Mouse (Mus musculus) adrenal gland, postnatal 4 days (tissue): Measurements from ENCODE around the gene Ccser2. TPM values are rescaled to one million over a fixed set of nuclear protein-coding genes. Genes with fewer than 3 reads are reported as not detected.

Source experiments
- DNase-seq, 2 experiments: peaks; one replicate each; pipeline ENCODE4 v3.0.0; 2021 to 2022; ENCODE audit warnings: low spot score in 2 of 2, mixed read lengths in 2 of 2
- total RNA-seq, 2 experiments: library from RNA; stranded (reverse); gene quantifications; 2 replicates each; pipeline ENCODE4 v1.2.3; 2021

Ccser2 gene
- total RNA-seq, 2 experiments from 2014 or later: 29.1 to 33.4 TPM

GRCm38 (mm10) chr14:36870257-36870656 lies 98.3 kb downstream of the Ccser2 start:
- DNase-seq: no peak

DNA sequence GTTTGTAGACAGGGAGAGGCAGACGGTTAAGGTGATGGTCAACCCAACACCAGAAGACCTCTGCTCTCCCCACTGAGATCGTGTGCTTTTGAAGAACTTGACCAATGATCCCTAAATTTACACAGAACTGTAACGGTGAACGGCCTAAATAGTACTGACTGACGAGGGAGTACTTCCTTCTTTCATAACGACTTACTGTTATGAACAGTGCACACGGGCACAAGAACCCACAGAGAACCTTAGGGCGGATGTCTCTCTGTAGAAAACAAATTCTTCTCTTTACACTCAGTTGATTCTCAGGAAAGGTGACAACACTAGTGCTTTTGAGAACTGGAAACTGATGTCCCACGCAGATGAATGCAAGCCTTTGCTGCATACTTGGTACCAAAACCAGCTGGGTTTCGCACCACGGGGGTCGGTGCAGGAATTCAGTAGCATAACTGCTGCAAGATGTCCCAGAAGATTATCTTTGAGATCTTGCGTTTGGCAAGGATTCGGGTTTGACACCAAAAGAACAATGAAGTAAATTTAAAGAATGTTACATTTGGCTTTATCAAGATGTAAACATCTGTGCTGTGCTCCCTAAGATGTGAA lies 99.7 kb downstream of the Ccser2 start:
- no peak for DNase-seq

DNA sequence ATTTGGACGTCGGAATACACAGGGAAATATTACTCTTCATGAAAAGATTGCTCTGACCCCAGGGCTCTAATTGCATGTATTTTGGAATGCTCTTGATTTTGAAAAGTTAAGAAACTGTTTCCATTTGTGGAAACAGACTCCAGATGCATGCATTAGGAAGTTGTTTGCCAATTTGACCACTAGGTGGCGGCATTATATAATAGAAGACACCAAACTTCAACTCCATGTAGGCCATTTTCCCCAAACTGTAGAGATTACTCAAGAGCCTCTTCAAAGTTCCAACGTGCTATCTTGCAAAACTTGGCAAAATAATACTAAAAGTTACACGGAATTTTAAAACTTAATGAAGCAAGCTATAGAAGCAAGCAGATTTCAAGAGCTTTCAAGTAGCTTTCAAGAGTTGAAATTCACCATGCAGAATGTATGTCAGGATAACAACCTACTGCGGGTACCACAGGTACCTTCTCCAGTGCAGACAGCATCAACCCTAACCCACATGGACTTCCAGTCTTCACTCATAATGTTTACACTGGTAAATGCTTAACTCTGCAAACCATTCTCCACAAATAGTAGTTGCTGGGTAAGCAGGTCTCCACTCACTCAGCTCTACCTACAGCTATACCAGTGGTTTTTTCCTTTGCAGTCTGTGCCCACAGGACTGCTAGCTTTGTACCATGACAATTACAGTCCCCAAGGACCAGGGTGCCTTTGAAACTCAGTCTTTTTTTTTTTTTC lies 101.4 kb downstream of the Ccser2 start:
- DNase-seq: peak in 1 of 2 experiments; percentile 24

DNA sequence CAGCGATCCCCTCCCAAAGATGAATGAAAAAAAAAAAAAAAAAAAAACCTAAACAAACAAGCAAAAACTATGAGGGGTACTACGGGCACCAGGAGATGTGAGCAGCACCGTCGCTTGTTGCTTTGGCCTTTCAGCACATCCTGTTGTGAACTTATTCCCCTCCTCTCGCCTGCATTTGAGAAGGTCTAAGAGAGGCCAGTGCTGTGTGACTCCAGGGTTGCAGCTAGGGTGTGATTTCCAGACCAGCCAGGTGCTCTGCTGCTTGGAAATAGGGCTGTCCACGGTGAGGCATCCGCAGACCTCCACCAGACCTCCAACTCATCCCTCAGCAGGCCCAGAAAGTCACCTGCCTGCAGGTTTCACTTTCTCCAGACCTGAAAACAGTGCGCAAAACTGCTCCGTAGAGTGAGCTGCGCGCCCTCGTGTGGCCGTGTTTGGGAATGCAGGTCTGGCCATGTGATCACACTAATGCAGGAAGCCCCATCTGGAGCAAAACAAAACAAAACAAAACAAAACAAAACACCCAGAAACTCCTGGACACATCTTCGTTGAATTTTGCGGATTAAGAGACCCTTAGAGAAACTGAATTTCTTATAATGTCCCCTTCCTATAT lies 104.6 kb downstream of the Ccser2 start:
- peak; percentile 72 for DNase-seq

- DNase-seq: no peak
Observed at GRCm38 (mm10) chr14:36862387-36862786, 106.2 kb downstream of the Ccser2 start.

DNA sequence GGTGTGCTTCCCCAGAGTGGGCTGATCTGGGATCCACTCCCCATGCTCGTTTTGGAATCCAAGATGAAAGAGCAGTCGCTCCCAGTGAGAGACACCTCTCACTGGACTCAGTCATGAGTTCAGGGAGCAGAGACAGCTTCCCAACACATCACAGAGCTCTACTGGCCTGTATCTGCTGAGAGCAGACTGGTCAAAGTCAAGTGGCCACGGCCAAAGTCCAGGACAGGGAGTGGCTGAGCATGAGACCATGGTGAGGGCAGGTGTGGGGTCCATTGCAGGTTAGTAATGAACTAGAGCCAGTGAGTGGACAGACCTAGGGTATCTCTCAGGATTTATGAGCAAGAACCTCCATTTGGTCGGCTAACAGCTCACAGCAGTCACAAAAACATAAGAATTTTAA lies 109.6 kb downstream of the Ccser2 start:
- no peak for DNase-seq

GRCm38 (mm10) chr14:36852972-36853371 lies 115.6 kb downstream of the Ccser2 start:
- DNase-seq: no peak

DNA sequence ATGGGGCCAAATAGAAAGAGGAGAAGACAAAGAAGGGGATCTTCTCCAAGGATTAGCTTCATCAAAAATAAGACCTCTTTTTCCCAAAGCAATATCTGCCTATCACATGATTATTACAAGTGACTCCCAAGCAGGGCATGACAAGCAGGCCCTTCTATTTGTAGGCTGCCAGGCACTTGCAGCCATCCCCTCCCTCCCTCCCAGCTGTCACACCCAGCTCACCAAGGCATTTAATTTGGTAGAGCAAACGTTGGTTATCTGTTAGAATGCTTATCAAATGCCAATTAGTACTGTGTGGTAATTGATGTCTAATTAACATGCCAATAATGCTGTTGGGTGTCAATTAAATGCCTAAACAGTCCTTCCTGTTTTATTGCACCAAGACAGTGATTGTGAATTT lies 119.7 kb downstream of the Ccser2 start:
- DNase-seq: no peak

Other genes starting within 250 kb of the Ccser2 start
- not detected for gene Rgr, start 80.2 kb upstream of the Ccser2 start, total RNA-seq
- gene Lrit1, start 86.1 kb upstream of the Ccser2 start, total RNA-seq: under 1 TPM in 1 of 2 experiments, not detected in 1; 0.06 TPM
- gene Lrit2, start 99.2 kb upstream of the Ccser2 start, total RNA-seq: not detected
- gene Cdhr1, start 129.6 kb upstream of the Ccser2 start, total RNA-seq: 1 to 10 TPM in 1 of 2 experiments, under 1 TPM in 1; 0.95 to 1.8 TPM
- 1 to 10 TPM in 1 of 2 experiments, under 1 TPM in 1; 0.90 to 1.2 TPM for gene 2610528A11Rik, start 145.2 kb upstream of the Ccser2 start, total RNA-seq
- 100 to 1,000 TPM; 353 to 375 TPM for gene Ghitm, start 166.5 kb upstream of the Ccser2 start, total RNA-seq